Mouse (Mus musculus) kidney, postnatal 14 days (tissue): ENCODE measurements around the gene Palld.
A peak's percentile ranks its signal among the peaks of the same experiment; 100 is the strongest.

Source experiments
- DNase-seq: peaks from one replicate; pipeline ENCODE4 v3.0.0; 2022; ENCODE audit warnings: mixed read lengths

Gene Palld

DNA sequence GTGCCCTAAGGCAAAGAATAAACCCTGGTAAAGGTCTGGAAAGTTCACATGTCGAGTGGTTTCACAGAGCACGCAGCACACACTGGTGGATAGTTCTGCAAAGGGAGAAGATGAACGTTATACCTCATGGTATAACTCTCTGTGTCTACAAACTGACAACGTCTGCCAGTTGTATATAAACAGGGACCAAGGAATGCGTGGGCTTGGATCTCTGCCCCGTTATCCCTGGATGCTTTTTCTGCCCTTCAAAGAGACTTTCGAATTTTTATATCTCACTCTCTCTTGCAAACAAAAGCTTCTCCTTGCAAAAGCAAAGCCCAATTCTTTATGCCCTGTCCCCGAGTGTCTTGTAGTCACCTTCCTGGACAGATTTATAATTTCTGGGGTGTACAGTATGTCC is 319.9 kb downstream of the Palld start:
- DNase-seq = no peak

DNA sequence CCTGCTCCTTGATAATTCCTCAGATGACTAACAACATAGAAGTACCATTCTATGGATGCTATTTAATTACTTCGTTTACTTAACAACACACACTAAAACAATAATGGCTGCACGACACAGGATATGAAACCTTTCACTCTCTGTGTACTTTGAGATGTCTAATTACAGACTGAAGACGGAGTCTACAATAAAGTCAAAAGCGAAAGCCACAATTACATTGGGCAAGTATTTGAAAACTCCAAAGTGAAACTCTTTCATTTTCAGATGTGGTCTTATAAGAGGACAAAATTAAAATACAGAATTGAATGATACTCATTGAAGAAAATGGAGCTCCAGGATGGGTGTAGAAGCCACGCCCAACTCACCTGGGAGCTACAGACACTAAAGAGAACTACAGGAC is 321.2 kb downstream of the Palld start:
- DNase-seq = no peak

GRCm38 (mm10) chr8:61579831-61580230 is 322.7 kb downstream of the Palld start:
- DNase-seq = no peak

DNA sequence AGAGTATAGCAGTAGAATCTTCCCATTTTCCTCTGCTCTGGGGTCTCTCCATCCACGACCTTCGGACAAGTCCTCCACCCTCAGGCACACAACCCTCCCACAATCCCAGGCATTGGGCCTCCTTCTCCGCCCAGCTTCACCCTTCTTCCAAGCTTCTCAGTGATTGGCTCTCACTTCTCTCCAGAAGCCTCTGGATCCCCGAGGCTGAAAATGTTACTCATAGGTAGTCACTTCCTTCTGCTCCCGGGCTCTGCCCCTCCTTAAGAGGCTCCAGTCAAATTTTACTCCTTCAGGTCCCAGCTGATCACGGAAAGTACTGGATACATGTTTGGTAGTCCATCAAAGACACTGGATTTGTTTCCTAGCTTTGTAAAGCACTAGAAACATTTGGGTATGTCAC is 323.7 kb downstream of the Palld start:
- no peak for DNase-seq

- no peak for DNase-seq
Observed at GRCm38 (mm10) chr8:61575096-61575653, 327.3 kb downstream of the Palld start.

DNA sequence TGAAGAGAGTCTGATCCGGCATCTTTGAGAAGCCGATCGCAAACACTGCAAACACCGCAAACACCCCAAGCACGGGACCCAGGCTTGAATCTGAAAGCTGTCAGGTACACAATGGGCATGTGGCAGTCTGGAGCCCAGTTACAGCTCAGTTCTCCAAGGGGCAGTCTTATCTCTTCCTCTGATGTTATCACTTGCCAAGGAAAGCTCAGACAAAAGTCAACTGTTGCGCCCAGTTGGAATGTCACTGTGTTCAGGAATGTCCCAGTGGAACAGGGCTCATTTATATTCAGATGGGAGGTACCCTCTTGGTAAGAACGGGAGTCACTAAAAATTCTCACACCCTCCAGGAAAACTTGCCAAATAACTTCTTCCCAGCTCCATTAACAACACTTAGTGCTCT is 328.0 kb downstream of the Palld start:
- DNase-seq = no peak

- DNase-seq = no peak
Observed at GRCm38 (mm10) chr8:61573179-61573937, 329.1 kb downstream of the Palld start.

DNA sequence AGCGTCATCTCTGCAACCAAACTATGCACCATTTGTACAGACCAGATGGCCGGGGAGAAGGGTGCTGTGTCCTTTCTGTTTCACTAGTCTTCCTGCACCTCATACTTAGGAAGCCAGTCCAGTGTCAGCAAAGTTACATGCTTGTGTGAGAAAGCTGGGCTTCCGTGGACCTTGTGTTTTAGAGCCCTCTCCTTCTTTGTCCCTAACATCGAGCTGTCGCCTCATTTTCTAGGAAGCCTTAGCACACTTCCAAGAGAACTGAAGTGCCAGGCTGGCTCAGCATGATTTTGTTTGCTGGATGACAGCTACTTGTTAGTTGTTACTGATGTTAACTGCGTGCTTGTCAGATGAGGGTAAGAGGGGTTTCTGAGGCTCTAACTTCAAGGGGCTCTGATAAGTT is 329.8 kb downstream of the Palld start:
- no peak for DNase-seq

DNA sequence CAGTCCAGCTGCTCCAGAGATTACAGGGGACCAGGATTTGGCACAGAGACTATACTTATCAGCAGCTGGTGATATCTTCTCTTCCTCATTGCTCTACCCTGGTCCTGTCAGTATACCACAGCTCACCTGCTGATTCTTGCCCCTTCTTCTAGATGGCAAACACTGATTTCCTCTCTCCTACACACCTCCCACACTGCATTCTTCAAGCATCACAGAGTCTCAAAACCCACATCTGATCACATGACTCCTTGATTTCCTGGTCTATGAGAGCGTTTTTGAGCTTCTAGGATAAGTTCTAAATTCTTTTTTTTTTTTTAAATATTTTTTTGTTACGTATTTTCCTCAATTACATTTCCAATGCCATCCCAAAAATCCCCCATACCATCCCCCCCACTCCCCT is 331.9 kb downstream of the Palld start:
- DNase-seq = no peak

DNA sequence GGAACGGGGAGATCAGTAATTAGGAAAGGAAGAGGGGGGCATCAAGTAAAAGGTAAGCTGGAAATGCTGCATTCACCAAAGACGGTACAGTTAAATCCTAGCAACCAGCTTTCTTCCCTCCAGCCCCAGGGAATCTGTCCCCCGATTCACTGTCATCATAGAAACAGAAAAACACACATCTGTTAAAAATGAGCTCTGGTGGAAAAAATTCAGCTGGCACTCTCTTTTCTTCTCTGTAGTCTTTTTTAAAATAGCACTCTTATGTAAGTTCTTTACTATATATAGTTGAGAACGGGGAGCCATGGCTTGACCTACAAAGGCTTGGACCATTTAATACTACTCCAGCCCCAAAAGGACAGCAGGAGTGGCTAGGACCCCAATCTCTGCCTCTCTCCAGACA is 332.8 kb downstream of the Palld start:
- DNase-seq = no peak

- DNase-seq = no peak
Observed at GRCm38 (mm10) chr8:61569211-61569610, 333.3 kb downstream of the Palld start.

DNA sequence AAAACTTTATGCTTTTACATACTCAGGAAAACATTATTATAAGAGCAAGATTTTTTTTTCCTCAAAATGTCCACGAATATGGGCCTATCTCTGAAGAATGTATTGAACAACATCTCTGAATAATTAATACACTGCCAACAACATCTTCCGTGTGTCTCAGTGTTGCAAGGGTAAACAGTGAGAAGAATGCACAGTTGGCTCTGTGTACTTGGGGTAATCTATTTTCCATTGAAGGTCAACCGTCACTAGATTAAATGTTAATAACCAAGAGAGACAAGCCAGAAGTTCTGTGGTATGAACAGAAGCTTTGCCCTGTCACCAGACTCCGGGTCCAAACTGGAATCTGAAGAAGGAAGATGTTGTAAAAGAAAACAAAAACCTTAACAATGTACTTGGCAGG is 339.1 kb downstream of the Palld start:
- no peak for DNase-seq

DNA sequence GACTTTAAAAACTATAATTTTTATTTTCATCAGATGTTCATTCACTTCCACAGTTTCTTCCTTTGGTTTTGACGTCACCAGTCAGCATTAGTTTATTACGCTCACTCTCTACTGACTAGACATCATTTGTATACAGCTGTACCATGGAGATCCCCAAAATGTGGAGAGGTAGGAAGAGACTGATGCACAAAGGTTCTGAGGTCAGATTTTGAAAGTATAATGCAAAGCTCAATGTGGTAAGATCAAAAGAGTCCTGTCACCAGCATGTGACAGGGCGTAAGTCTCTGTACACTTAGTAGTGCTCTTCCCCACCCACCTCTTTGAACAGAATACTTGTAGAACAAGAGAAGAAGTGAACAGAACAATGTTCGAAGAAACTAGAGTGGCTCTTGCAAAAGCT is 339.9 kb downstream of the Palld start:
- DNase-seq = no peak

- no peak for DNase-seq
Observed at GRCm38 (mm10) chr8:61561220-61561619, 341.3 kb downstream of the Palld start.

- DNase-seq = no peak
Observed at GRCm38 (mm10) chr8:61559979-61560378, 342.5 kb downstream of the Palld start.

- no peak for DNase-seq
Observed at GRCm38 (mm10) chr8:61559450-61559849, 343.0 kb downstream of the Palld start.

- peak; percentile 67 for DNase-seq
Observed at GRCm38 (mm10) chr8:61558051-61558846, 344.2 kb downstream of the Palld start.

GRCm38 (mm10) chr8:61557036-61557435 is 345.5 kb downstream of the Palld start:
- DNase-seq = no peak

DNA sequence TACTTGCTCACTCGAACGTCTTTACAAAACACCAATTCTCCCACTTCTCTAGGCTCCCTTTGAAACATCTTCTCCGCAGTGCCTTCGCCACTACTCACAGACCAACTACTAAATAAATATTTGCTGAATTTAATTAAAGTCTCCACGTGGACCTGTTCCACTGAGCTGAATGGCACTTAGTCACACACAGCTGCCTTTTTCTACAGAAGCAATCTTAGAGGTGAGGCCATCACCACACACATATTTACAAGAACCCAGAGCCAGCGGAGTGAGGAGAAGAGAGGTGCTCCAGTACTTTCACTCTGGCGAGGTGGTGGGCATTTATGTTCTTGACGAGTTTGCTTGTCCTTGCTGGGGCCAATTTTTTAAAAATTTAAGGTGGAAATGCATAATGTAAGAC is 346.3 kb downstream of the Palld start:
- no peak for DNase-seq

DNA sequence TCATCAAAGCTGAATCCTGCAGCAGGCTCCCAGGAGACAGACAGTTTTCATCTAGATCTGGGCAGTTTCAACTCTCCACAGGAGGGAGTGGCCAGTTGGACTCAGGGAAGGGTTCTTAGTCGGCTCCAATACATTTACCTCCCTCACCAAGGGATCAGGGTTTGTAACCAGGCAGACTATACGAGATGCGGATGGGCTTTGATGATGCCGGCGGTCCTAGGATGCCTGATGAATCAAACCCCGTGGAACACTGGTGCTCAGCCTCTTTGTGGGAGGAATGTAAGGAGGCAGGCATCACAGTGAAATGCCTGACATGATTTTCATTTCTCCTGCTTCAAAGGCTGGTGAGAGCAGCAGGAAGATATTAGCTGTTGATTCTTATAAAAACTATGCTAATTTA is 347.1 kb downstream of the Palld start:
- DNase-seq = no peak

- no peak for DNase-seq
Observed at GRCm38 (mm10) chr8:61552755-61553402, 349.6 kb downstream of the Palld start.

DNA sequence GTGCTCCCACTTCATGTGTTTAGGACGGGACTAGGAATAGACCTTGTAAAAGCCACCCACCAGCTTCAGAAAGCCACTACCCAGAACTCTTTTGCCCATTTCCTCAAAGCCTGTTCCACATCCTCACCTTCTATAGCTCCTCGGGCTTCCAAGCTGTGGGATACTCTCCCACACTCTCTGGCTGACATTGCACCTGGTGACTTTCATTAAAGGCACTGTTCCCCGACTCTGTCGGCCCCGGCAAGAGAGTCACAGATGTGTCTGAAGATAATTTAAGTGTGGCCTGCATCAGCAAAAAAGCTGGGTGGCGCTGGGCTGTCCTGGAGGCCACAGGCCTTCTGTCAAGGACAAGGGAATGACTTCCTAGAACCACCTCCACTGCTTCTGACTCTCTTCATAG is 350.3 kb downstream of the Palld start:
- no peak for DNase-seq

- DNase-seq = no peak
Observed at GRCm38 (mm10) chr8:61550006-61550748, 352.3 kb downstream of the Palld start.
